Mouse (Mus musculus): ENCODE results near the gene Irf2bpl.

Gene Irf2bpl

DNA sequence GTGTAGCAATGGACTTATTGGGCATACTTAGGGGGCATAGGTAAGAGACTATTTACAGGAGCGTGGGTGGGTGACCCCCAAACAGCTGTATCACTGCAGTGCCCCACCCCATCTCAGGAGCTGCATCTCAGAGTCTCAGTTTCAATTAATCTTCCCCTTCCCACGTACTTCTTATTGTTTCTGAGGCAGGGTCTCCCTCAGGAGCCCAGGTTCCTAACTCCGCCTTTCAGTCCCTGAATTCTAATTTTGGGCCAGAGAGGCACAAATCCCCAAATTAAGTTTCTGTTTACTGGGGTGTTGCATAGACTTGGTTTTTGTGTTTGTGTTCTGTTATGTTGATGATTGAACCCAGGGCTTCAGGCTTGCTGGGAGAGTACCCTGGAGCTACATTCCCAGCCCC, 13.8 kb upstream of the Irf2bpl start:
- no peak for DNase-seq (ENCODE audit: low read depth)

DNA sequence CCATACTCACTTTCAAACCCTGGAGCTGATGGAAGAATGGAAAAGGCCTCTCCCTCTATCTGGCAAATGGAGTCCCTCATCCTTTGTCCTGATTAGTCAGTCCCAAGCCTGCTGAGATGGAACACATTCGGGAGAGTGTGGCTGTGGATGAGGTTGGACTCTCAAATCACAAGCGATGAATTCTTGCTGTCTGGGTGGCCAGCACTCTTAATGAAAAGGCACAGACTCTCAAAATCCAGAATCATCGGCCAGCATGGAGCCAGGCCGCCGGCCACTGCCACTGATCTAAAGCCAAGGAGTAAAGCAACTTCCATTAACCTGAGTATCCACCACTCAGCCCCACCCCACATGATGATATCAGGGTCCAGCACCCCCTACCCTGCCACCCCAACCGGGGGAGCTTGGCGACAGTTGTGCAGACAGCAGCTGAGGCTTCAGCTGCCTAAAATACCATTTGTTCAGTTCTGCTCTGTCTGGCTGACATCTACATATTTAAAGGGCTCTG, 13.2 kb upstream of the Irf2bpl start:
- DNase-seq (ENCODE audit: low read depth) = no peak

DNA sequence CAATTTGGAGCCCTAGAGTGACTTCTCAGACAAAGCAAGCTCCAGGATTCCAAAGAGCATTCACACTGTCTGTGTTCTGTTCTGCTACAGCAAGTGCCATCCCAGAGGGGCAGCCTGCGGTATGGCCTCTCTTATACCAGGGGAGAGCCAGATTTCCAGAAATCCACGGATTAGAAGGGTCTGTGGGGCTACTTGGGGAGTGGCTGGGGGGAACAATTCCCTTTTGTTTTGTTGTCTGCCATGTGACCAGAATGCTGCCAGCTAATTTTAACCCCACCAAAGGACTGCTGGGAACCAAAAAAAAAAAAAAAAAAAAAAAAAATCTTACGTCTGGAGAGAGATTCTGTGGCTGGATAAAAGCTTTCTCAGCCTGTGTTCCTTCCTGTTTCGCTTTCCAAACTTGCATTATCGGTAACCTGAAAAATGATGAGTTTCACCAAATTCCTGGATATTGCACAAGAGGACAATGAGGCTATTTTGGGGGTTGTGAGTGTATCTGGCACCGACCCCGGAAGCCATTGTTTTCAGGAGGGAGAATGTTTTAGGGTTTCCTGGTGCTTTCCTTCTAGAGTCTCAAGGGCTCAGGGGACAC, 12.4 kb upstream of the Irf2bpl start:
- DNase-seq (ENCODE audit: low read depth) = peak; percentile 43

DNA sequence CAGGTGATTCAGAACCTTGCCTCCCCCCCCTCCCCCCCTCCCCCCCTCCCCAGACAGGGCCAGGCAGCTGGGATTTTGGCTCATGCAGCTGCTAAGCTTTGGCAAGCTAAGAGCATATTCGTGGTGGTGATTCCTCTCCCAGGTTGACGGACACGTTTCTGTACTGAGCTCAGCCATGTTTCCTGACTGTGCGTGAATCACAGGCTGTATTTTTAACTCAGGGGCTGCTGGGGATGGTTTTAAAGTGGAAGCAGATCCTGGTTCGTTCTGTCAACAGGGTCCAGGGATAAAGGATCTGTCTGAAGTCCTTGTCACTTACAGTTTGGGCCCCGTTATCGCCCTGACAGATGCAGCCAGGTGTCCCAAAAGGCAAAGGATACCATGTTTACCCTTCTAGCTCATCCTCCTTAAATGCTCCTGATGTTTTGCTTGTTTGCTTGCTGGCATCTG, 11.9 kb upstream of the Irf2bpl start:
- DNase-seq (ENCODE audit: low read depth) = peak; percentile 20

DNA sequence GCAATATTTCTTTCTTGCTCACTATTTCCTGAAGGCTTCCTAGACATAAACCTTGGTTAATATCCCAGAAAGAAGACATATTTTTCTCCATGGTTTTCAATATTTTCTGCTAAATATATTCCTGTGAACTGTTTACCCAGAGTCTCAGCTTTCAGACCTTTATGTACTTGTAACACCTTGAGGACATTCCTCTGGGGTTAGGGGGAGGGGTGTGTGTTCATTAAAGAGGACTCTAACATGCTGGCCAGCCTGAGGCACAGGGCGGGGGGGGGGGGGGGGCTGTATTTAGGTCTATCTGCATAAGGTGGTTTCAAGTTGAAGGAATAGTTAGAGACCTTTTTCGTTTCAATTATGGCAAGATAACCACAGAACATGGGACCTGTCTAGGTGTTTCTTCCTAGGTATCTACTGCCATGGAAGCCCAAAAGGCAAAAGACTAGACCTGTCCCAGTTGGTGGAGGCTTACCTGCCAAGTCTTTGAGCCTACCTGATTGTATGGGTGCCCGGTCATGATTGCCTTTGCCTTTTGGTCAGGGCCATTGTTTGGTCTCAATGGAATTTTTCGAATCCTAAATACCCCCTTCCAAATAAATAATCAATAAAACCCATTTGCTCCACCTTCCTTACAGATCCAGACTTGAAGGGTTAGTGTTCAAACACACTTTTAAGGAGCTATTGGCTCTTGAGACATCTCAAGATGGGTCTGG, 11.3 kb upstream of the Irf2bpl start:
- peak; percentile 31 for DNase-seq (ENCODE audit: low read depth)

DNA sequence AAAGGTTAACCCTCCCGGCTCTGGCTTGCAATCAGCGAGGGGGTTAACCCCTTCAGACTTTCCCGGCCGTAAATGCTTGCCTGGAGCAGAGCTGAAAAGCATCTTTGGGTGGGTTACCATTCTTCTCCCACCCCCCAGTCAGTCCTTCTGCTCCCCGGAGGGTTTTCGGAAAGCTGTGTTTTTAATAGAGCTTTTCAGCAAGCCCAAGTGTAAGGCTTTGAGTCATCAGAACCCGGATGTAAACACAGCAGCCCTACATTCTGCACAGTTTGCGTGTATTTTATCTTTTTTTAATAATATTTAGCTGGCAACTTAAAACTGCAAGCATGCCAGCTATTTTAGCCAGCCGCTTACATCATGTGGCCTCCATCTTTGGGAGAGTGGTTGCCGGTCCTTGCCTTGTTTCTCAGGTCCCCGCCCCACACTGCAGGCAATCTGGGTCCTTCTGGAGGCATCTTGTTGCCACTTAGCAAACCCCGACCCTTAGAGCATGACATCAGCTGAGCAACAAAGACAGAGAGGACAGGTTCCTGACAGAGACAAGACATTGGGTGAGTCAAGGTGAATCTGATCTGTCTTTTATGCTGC, 10.3 kb upstream of the Irf2bpl start:
- peak; percentile 79 for DNase-seq (ENCODE audit: low read depth)

DNA sequence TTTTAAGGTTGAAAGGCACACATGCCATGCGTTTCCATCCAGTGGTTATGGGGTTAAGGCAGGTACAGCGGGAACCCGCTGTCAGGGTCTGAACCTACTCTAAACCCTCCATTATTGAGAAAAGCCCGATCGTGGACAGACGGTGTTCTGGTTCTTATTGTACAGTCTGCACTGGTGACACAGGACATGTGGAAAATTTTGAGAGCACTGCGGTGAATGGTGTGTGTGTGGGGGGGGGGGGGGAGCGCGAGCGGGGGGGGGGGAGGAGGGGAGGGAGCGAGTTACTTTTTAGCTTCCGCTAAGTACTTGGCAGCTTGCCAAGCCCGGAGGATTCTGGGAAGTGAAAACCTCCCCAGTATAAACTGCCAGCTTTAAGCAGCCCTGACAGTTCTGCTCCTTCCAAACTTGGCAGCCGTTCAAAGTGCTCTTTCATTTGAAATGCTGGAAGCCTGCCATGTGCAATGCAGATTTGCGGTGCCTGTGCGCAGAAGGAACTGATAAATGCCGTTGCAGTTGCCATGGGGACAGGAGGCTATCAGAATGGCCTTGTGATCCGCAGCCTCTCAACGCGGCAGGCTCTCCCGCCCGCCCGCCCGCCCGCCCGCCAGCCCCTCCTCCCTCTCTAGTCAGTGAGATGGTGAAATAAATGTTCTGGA, 9.7 kb upstream of the Irf2bpl start:
- DNase-seq (ENCODE audit: low read depth) = peak; percentile 100

DNA sequence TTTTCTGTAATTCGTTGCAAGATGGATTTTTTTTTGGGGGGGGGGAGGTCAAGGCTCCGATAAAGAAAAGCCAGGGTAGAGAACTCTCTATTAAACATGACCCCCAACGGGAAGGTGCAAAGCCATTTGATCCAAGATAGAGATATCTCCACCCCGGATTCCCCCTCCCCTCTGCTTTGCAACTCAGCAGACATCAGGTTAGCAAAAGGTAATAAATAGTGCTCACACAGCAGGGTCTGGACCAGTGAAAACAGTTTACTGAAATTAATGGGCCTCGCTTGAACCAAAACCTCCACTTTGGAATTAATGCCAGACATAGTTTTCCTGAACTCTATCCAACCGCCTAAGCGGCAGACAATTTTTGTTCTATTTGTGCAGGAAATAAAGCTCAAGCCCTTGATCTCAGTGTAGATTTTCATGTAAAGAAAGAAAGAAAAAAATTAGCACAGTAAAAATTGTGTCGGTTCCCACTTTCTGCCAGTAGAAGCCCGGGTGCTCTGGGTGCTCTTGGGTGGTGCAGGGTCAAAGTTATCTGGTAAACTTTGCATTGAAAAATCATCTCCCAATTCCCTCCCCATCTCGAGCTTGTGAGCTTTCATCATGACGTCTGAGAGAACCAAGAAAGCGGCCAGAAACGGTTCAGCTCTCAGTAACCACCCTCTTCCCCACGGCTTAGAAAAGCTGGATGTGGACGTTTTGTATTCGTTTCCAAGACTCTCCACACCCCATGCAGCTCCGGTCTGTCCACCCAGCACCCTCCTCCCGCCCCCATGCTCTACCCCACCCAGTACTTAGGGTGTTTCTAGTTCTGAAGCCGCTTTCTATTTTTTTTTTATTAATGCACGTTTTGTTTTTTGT, 9.0 kb upstream of the Irf2bpl start:
- no peak for DNase-seq (ENCODE audit: low read depth)

DNA sequence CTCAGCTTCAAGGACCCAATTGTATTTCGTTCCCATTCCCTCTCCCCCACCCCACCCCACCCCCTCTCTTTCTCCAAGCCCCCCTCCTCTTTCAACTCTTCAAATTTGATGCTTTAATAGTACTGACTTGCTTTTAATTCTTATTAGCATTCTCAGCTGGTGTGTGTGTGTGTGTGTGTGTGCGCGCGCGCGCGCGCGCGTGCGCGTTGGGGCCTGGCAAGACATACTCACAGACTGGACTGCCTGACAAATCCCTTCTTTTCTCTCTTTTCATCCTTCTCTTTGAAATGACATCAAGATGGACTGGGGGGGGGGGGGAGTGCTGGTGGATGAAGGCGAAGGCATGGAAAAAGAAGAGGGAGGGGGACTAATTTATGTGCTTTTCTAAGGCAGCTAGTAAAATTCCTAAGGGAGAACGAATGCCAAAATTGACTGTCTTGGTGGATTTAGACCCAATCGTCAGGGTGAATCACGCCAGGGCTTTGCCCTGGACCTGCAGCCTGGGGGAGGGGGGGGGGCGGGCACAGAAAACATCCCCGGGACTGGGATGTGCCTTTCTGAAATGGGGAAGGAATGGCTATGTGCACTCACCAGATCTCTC, 8.2 kb upstream of the Irf2bpl start:
- DNase-seq (ENCODE audit: low read depth) = peak; percentile 61

DNA sequence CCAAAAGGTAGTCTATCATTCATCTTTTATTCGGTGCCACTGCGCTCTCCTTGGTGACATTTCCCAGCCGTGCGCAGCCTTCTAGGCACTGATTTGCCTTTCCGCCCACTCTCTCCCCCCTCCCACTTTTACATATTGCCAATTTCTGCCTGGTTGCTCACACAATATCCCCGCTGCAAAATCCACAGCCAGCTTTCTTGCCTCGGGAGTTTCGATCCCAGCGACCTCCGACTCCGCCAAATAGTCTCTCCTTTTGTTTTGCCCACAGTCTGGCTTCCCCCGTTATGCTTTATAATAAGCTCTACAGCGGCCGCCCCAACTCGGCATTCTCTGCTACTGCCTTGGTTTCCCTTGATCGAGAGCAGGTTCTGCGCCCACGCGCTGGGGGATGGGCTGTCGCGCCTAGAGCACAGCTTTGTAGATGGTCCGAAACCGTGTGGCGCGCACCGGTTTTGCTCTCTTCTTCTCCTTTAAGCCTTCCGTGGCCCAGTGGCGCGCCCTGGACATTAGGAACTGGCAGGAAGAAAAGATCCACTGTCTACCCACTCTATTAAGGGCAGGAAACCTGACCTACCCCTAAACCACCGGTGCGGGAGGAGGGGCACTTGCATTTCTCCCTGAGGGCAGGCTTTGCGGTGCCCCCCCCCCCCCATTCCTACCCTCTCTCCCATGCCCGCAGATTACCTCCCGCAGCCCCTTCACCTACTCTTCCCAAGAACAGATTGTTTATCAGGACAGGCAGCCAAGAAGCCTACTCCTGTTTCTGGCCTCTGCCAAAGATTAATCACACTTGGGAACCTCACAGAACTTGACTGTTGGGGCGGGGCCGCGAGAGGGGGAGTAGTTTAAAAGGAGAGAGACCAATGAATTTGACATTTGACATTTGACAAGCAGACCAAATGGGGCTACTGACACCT, 7.4 kb upstream of the Irf2bpl start:
- DNase-seq (ENCODE audit: low read depth) = peak; percentile 86

DNA sequence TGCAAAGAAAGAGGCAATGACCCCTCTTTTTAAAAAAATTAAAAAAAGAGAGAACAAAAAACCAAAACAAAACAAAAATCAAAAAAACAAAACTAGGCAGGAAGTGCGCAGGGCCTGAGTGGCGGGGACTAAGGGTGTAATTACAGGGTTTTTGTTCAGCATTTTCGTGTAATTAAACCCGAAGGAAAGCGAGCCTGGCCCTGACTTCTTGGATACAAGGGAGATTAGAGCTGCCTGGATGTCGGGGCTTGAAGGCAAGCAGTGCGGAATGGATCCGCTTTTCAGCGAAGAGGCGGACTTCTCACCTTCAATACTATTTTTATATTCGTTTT, 6.8 kb upstream of the Irf2bpl start:
- DNase-seq (ENCODE audit: low read depth) = peak; percentile 78

DNA sequence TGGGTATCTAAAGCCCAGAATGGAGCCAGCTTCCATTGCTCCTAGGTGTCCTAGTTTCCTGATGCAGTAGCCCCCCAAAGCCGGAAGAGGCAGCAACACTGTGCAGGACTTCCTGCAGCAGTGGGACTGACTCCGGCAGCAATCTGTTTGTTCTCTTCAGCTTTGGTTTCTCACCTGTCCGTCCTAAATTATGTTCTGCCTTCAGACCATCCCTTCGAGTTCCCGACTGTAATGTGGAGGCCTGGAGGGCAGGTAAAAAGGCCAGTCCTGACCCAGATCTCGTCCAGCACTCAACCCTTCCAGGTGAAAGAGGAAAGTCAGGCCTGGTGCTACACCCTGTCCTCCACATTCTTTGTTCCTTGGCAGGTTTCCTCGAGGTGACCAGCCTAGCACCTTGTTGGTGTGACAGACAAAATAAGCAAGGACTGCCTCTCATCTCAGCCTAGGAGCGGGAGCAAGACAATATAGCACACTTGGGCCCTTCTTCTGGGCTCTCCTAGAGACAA, 6.3 kb upstream of the Irf2bpl start:
- peak; percentile 63 for DNase-seq (ENCODE audit: low read depth)

DNA sequence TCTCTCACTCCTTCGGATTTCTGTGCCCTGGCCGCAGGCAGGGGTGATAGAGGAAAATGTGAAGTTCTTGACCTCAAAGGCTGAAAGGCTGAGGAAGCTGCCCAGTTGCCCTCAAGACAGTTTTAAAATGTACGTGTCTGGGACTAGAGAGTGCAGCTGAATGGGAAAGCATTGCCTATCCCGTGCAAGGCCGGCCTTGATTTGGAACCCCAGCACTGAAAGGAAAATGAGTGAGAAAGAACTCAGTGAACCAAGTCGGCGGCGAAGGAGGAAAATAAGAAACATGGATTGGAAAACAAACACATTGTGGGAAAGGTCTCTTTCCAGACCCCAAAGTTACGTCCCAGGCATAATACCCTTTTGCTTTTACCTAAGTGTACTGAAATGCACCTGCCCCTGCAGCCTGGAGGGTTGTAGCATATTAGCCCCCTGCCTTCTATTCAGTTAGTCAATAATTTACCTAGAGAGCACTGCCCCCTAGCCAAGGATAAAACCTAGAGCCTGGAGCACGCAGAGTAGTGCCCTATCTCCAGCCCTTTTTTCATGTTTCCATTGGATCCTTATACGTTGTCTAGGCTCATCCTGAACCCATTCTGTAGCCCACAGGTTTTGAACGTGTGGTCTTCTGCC, 5.6 kb upstream of the Irf2bpl start:
- DNase-seq (ENCODE audit: low read depth) = no peak

DNA sequence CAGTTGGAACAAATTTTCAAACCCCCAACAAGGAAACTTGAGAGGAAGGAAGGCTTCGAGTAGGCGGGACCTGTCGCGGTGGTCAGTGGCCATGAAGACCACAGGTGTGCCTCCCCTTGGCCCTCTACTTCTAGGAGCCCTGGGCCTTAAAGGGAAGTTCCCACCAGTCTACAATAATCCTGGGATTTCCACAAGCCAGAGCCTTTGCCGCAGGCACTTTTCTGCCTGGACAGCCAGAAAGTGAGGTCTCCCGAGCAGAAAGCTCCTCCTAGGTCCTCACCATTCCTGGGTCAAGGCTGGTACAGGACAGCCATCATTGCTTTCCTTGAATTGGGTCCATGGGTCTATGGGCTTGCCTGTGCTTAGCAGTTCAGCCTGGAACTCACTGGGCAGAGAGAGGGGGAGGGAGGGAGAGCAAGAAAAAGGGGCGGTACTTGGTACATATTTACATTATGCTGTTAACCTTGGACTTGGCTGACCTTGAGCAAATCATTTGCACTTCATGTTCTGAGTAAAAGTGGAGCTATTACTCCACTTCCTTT, 4.6 kb upstream of the Irf2bpl start:
- no peak for DNase-seq (ENCODE audit: low read depth)

DNA sequence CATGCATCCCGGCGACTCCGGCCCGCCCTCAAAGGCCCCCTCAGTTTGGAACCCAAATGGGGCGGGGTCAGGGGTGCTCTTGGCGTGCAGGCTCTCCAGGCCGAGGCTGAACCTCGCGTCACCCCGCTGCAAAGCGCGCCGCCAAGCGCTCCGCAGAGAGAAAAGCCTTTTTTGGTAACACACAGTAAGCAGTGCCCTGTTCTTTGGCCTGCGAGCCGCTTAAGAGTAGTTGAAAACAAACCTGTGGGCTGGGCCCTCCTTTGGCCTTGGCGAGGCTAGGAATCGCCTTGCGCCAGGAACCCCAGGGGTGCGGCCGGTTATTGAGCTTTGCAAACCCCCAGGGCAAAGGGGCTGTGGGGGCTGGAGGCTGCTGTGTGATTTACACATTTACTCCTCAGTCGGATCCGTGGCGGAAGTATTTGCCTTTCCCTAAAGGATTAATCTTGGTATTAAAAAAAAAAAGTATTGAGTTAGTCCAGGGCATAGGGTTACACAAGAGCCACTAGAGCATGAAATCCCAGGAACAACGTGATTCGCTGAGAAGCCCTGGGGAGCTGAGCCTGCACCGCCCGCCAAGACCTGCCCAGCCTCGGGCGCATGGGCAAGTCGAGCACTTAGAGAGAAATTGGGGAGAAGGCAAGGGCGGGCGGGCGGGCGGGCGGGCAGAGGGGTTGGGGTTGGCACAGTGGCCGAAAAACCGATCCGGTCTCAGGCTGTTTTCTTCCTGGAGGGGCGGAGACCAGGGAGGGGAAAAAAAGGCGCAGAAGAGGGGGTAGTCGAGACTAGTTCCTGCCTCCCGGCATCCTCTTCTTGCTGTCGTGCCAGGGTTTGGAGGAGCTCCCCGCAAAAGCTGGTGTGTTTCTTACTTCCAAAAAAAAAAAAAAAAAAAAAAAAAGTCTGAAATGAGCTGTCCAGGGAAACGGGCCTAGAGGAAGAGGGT, 3.8 kb upstream of the Irf2bpl start:
- DNase-seq (ENCODE audit: low read depth) = peak; percentile 80

DNA sequence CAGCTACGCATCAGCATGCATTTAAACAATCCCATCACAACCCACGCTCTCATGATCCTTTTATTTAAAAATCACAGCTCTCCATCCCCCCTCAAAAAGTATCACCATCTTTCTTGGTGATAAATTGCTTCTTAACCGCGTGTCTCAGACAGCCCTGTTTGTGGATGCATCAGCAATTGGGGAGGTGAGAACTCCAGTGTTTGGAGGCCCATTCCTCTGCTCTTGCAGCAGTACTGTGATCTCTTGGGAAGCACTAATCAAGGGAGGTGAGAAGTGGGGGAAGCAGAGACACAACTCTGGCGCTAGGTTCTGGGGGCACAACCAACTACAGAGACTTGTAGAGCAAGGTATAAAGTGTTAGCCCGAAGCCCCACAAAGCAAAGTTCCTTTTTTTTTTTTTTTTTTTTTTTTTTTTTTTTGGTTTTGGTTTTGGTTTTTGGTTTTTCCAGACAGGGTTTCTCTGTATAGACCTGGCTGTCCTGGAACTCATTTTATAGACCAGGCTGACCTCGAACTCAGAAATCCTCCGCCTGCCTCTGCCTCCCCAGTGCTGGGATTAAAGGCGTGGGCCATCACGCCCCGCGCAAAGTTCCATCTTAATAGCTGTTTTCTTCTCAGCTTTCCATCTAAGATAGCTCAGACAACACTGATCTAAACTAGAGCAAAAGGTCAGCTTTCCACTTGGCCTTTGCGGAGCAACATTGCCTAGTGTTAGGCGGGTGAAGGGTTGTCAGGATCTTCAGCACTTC, 3.0 kb upstream of the Irf2bpl start:
- DNase-seq (ENCODE audit: low read depth) = peak; percentile 41

DNA sequence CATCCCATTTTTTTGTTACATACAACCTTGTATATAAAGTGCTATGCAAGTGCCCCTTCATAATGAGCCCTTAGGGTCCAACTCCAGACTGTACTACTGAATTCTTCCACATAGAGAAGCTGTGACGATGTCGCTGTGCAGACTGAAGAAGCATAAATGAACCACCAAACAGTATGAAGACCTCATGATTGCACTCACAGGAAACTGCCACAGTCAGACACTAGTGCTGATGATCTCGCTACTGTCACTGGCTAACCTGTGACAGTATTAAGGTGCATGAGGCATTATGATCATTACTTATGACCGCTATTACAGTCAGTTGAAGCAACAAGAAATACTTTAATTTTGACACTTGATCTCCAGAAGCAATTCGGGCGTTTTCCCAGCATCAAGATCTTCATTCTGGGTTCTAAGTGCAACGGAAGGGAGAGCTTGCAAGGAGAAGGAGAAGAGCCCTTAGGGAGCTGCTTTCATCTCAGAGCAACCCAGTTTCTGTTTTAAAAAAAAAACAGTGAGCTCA, 1.9 kb upstream of the Irf2bpl start:
- DNase-seq (ENCODE audit: low read depth) = peak; percentile 66
